In genomic region chr4:129672878-129673449, GRCm38 (mm10) we compare ENCODE assay signal across 8 mouse cellular contexts. TPM values are rescaled to one million over a fixed set of nuclear protein-coding genes. Genes with fewer than 3 reads are reported as not detected.
DNase-seq lines count a peak whose midpoint lies in the region; ATAC-seq and TF ChIP-seq lines count a peak whose summit lies in the region.

No protein-coding gene starts in this region.

- TF ChIP-seq RAD21 in MEL (IDR thresholded peaks at IDR 0.05; ENCODE audit: low read depth, low read length), result no peak

- no peak for DNase-seq in heart, embryonic 10.5 days (ENCODE audit: low spot score)
- no peak for DNase-seq in heart, postnatal 36 days
- no peak for DNase-seq in MEL (ENCODE audit: low read depth, low spot score)
- DNase-seq in hindbrain, embryonic 11.5 days (ENCODE audit: low spot score), result no peak
- no peak for DNase-seq in frontal cortex, postnatal 10 days (ENCODE audit: low spot score in 2 of 2)
- no peak for DNase-seq in adrenal gland, adult 18-20 months (ENCODE audit: low spot score in 2 of 2)

- H3K27me3 ChIP-seq in heart, embryonic 10.5 days (ENCODE audit: insufficient read depth, poor library complexity, severe bottlenecking), result no peaks in the 10 kb centered on the region
- no peaks in the 10 kb centered on the region for H3K27me3 ChIP-seq in MEL (ENCODE audit: control insufficient read depth in 1 of 2, insufficient read depth in 2 of 2, low read length in 2 of 2)
- H3K27me3 ChIP-seq in hindbrain, embryonic 11.5 days (ENCODE audit: control insufficient read depth, insufficient read depth, low read length), result no peaks in the 10 kb centered on the region

- peak overlapping the region; percentile 98 for H3K27ac ChIP-seq in heart, embryonic 10.5 days
- peak overlapping the region; percentile 26 for H3K27ac ChIP-seq in MEL (ENCODE audit: control insufficient read depth, low read depth, low read length)
- peak overlapping the region; percentile 17; the same call in 1 of the 2 replicates for H3K27ac ChIP-seq in hindbrain, embryonic 11.5 days (ENCODE audit: low read depth, low read length)

- H3K79me2 ChIP-seq in MEL (ENCODE audit: control insufficient read depth, insufficient read depth, low read length, poor library complexity), result peaks cover 22% of the 10 kb centered on the region

- H3K4me2 ChIP-seq in hindbrain, embryonic 11.5 days (replicated peaks; ENCODE audit: low read depth, low read length), result peak overlapping the region; percentile 87

- H3K9me3 ChIP-seq in heart, embryonic 10.5 days, result no peaks in the 10 kb centered on the region
- H3K9me3 ChIP-seq in MEL (replicated peaks; ENCODE audit: insufficient read depth, low read length), result no peaks in the 10 kb centered on the region
- no peaks in the 10 kb centered on the region for H3K9me3 ChIP-seq in hindbrain, embryonic 11.5 days (ENCODE audit: control insufficient read depth, low read length)

- H3K36me3 ChIP-seq in heart, embryonic 10.5 days, result peaks cover 27% of the 10 kb centered on the region
- H3K36me3 ChIP-seq in MEL (ENCODE audit: control insufficient read depth in 1 of 2, insufficient read depth in 2 of 2, low read length in 2 of 2), result peaks cover 0 to 9% of the 10 kb centered on the region in 2 experiments; a peak in 2 of 4 replicates
- 0 out of 2 replicates have a peak, but pooled peaks cover 4% of the 10 kb centered on the region for H3K36me3 ChIP-seq in hindbrain, embryonic 11.5 days (ENCODE audit: control insufficient read depth, insufficient read depth, low read length)

- TF ChIP-seq CTCF in MEL (IDR thresholded peaks at IDR 0.05 in 2 of 3, conservative IDR thresholded peaks at IDR 0.05 in 1 of 3; ENCODE audit: control insufficient read depth in 1 of 3, insufficient read depth in 1 of 3, low read depth in 2 of 3, low read length in 3 of 3, poor library complexity in 1 of 3, severe bottlenecking in 1 of 3), result no peak

- TF ChIP-seq EP300 in MEL (IDR thresholded peaks at IDR 0.05; ENCODE audit: low read depth in 1 of 2, low read length in 2 of 2), result peak; percentile 28 to 48; a peak in 2 of 4 replicates

- 5% methylated on average over 10 of the region's 10 CpGs for WGBS in heart, embryonic 10.5 days
- WGBS in hindbrain, embryonic 11.5 days, result 8% methylated on average over 10 of the region's 10 CpGs

- TF ChIP-seq POLR2A in MEL (IDR thresholded peaks at IDR 0.05; ENCODE audit: control insufficient read depth in 1 of 2, insufficient read depth in 1 of 2, low read depth in 1 of 2, low read length in 2 of 2, poor library complexity in 1 of 2), result no peak

- peaks cover 18% of the 10 kb centered on the region for H3K4me1 ChIP-seq in heart, embryonic 10.5 days
- peaks cover 8 to 11% of the 10 kb centered on the region in 2 experiments for H3K4me1 ChIP-seq in MEL (ENCODE audit: control insufficient read depth in 1 of 2, insufficient read depth in 2 of 2, low read length in 2 of 2)
- H3K4me1 ChIP-seq in hindbrain, embryonic 11.5 days (replicated peaks; ENCODE audit: control insufficient read depth, insufficient read depth, low read length), result no peaks in the 10 kb centered on the region

- H3K4me3 ChIP-seq in heart, embryonic 10.5 days, result peak overlapping the region; percentile 100
- H3K4me3 ChIP-seq in MEL (ENCODE audit: control insufficient read depth in 1 of 2, insufficient read depth in 1 of 2, low read depth in 2 of 2, low read length in 2 of 2), result peak overlapping the region; percentile 77 to 98
- H3K4me3 ChIP-seq in hindbrain, embryonic 11.5 days (ENCODE audit: low read depth, low read length), result peak overlapping the region; percentile 98

- ATAC-seq in hindbrain, embryonic 11.5 days (ENCODE audit: low FRiP score), result peak; percentile 15; the same call in 1 of the 2 replicates
- peak; percentile 35 for ATAC-seq in megakaryocyte-erythroid progenitor cell, adult 5-6 weeks (replicated peaks; ENCODE audit: low FRiP score, low TSS enrichment, poor library complexity, severe bottlenecking)
- no peak; the same call in 1 of the 2 replicates for ATAC-seq in monocyte, adult 5-6 weeks (replicated peaks; ENCODE audit: insufficient number of reproducible peaks, low FRiP score, low TSS enrichment, poor library complexity, severe bottlenecking)

- H3K9ac ChIP-seq in MEL (ENCODE audit: control insufficient read depth, low read depth, low read length, poor library complexity, severe bottlenecking), result peak overlapping the region; percentile 95
- peak overlapping the region; percentile 95 for H3K9ac ChIP-seq in hindbrain, embryonic 11.5 days (ENCODE audit: low read depth, low read length)

- intact Hi-C loops in heart, postnatal 36 days (cut with DNase I), result loop anchor here (1.0 kb wide), 1 partner anchor 23 kb away; the partner anchor contains the start of gene Tmem39b

TF ChIP-seq in MEL, 35 proteins besides CTCF, POLR2A, EP300 and RAD21 (continues in another document):
- TF ChIP-seq CHD1 (IDR thresholded peaks at IDR 0.05; ENCODE audit: low read depth, low read length) (0 out of 2 replicates have a peak, but pooled peaks have one; percentile 36), KAT2A (conservative IDR thresholded peaks at IDR 0.05; ENCODE audit: low read depth, low read length) (no peak), SMC3 (IDR thresholded peaks at IDR 0.05; ENCODE audit: low read depth, low read length) (no peak), TCF12 (IDR thresholded peaks at IDR 0.05; ENCODE audit: low read depth, low read length) (0 out of 2 replicates have a peak, but pooled peaks have one; percentile 28), GABPA (IDR thresholded peaks at IDR 0.05; ENCODE audit: low read depth, low read length) (no peak), MAX (IDR thresholded peaks at IDR 0.05; ENCODE audit: low read length) (no peak)

RNA-seq across cellular contexts. Expression of gene Kpna6, which starts 0.4 kb away (rescaled TPM):
- polyA plus RNA-seq in heart, embryonic 10.5 days (2016; fragmentation: Nextera tagmentation; extraction: Ambion mirVana), result 13.6 and 17.2 TPM in 2 replicates
- 10 to 100 TPM; 63.3 to 73.1 TPM for total RNA-seq in heart, postnatal 36 days (2021)
- total RNA-seq in MEL (2012; rRNA removed), result 15.9 and 18.0 TPM in 2 replicates
- polyA plus RNA-seq in MEL (2012; ENCODE audit: insufficient read depth in 1 of 2, insufficient read length in 2 of 2, low read depth in 1 of 2, low replicate concordance in 2 of 2, missing spikeins in 1 of 2), result 10 to 100 TPM; 19.6 to 66.5 TPM
- polyA plus RNA-seq in hindbrain, embryonic 11.5 days (2014; fragmentation: Nextera tagmentation; extraction: Ambion mirVana), result 13.9 and 15.2 TPM in 2 replicates
- total RNA-seq in megakaryocyte-erythroid progenitor cell, adult 5-6 weeks (2014; fragmentation: Nextera tagmentation), result 36.1 and 38.6 TPM in 2 replicates
- 25.1 and 39.0 TPM in 2 replicates for total RNA-seq in megakaryocyte-erythroid progenitor cell, adult 5-6 weeks (2017)
- total RNA-seq in monocyte, adult 5-6 weeks (2017), result 16.8 to 32.2 TPM (median 18.2 TPM) in 3 replicates
- 10 to 100 TPM; 92.4 to 96.3 TPM for total RNA-seq in adrenal gland, adult 18-20 months (2021)

RNA-seq across cellular contexts. Expression of gene Tmem39b, which starts 23.7 kb away (rescaled TPM):
- 8.2 and 12.2 TPM in 2 replicates for polyA plus RNA-seq in heart, embryonic 10.5 days (2016; fragmentation: Nextera tagmentation; extraction: Ambion mirVana)
- total RNA-seq in heart, postnatal 36 days (2021), result 1 to 10 TPM; 4.1 to 4.7 TPM
- 12.2 and 14.7 TPM in 2 replicates for total RNA-seq in MEL (2012; rRNA removed)
- 10 to 100 TPM; 55.2 to 81.0 TPM for polyA plus RNA-seq in MEL (2012; ENCODE audit: insufficient read depth in 1 of 2, insufficient read length in 2 of 2, low read depth in 1 of 2, low replicate concordance in 2 of 2, missing spikeins in 1 of 2)
- 27.7 and 30.9 TPM in 2 replicates for polyA plus RNA-seq in hindbrain, embryonic 11.5 days (2014; fragmentation: Nextera tagmentation; extraction: Ambion mirVana)
- 26.6 and 31.7 TPM in 2 replicates for total RNA-seq in megakaryocyte-erythroid progenitor cell, adult 5-6 weeks (2014; fragmentation: Nextera tagmentation)
- total RNA-seq in megakaryocyte-erythroid progenitor cell, adult 5-6 weeks (2017), result 6.0 and 7.6 TPM in 2 replicates
- 4.0 to 6.4 TPM (median 4.1 TPM) in 3 replicates for total RNA-seq in monocyte, adult 5-6 weeks (2017)
- total RNA-seq in adrenal gland, adult 18-20 months (2021), result 10 to 100 TPM; 11.7 to 13.0 TPM

RNA-seq across cellular contexts. Expression of gene Txlna, which starts 32.1 kb away (rescaled TPM):
- 71.7 and 72.4 TPM in 2 replicates for polyA plus RNA-seq in heart, embryonic 10.5 days (2016; fragmentation: Nextera tagmentation; extraction: Ambion mirVana)
- 10 to 100 TPM; 23.9 to 32.0 TPM for total RNA-seq in heart, postnatal 36 days (2021)
- 68.0 and 69.5 TPM in 2 replicates for total RNA-seq in MEL (2012; rRNA removed)
- polyA plus RNA-seq in MEL (2012; ENCODE audit: insufficient read depth in 1 of 2, insufficient read length in 2 of 2, low read depth in 1 of 2, low replicate concordance in 2 of 2, missing spikeins in 1 of 2), result 10 to 100 TPM in 1 of 2 experiments, not detected in 1; 68.9 TPM
- polyA plus RNA-seq in hindbrain, embryonic 11.5 days (2014; fragmentation: Nextera tagmentation; extraction: Ambion mirVana), result 96.3 and 101 TPM in 2 replicates
- 48.2 and 49.9 TPM in 2 replicates for total RNA-seq in megakaryocyte-erythroid progenitor cell, adult 5-6 weeks (2014; fragmentation: Nextera tagmentation)
- 81.8 and 103 TPM in 2 replicates for total RNA-seq in megakaryocyte-erythroid progenitor cell, adult 5-6 weeks (2017)
- 27.6 to 67.4 TPM (median 64.4 TPM) in 3 replicates for total RNA-seq in monocyte, adult 5-6 weeks (2017)
- 10 to 100 TPM; 63.5 to 69.2 TPM for total RNA-seq in adrenal gland, adult 18-20 months (2021)

RNA-seq across cellular contexts. Expression of gene Ccdc28b, which starts 49.2 kb away (rescaled TPM):
- 37.1 and 43.0 TPM in 2 replicates for polyA plus RNA-seq in heart, embryonic 10.5 days (2016; fragmentation: Nextera tagmentation; extraction: Ambion mirVana)
- 10 to 100 TPM; 21.1 to 26.9 TPM for total RNA-seq in heart, postnatal 36 days (2021)
- 18.3 and 21.4 TPM in 2 replicates for total RNA-seq in MEL (2012; rRNA removed)
- 10 to 100 TPM in 1 of 2 experiments, not detected in 1; 29.1 TPM for polyA plus RNA-seq in MEL (2012; ENCODE audit: insufficient read depth in 1 of 2, insufficient read length in 2 of 2, low read depth in 1 of 2, low replicate concordance in 2 of 2, missing spikeins in 1 of 2)
- 77.7 and 79.6 TPM in 2 replicates for polyA plus RNA-seq in hindbrain, embryonic 11.5 days (2014; fragmentation: Nextera tagmentation; extraction: Ambion mirVana)
- 31.0 and 63.2 TPM in 2 replicates for total RNA-seq in megakaryocyte-erythroid progenitor cell, adult 5-6 weeks (2014; fragmentation: Nextera tagmentation)
- total RNA-seq in megakaryocyte-erythroid progenitor cell, adult 5-6 weeks (2017), result 26.9 and 54.5 TPM in 2 replicates
- 30.9 to 112 TPM (median 62.0 TPM) in 3 replicates for total RNA-seq in monocyte, adult 5-6 weeks (2017)
- total RNA-seq in adrenal gland, adult 18-20 months (2021), result 10 to 100 TPM; 29.6 to 35.8 TPM

RNA-seq across cellular contexts. Expression of gene Iqcc, which starts 54.1 kb away (rescaled TPM):
- 24.0 and 29.4 TPM in 2 replicates for polyA plus RNA-seq in heart, embryonic 10.5 days (2016; fragmentation: Nextera tagmentation; extraction: Ambion mirVana)
- total RNA-seq in heart, postnatal 36 days (2021), result 10 to 100 TPM; 14.4 to 18.7 TPM
- total RNA-seq in MEL (2012; rRNA removed), result 13.6 and 15.4 TPM in 2 replicates
- polyA plus RNA-seq in MEL (2012; ENCODE audit: insufficient read depth in 1 of 2, insufficient read length in 2 of 2, low read depth in 1 of 2, low replicate concordance in 2 of 2, missing spikeins in 1 of 2), result 10 to 100 TPM in 1 of 2 experiments, not detected in 1; 18.5 TPM
- 25.3 and 25.7 TPM in 2 replicates for polyA plus RNA-seq in hindbrain, embryonic 11.5 days (2014; fragmentation: Nextera tagmentation; extraction: Ambion mirVana)
- total RNA-seq in megakaryocyte-erythroid progenitor cell, adult 5-6 weeks (2014; fragmentation: Nextera tagmentation), result 26.8 and 31.8 TPM in 2 replicates
- 14.6 and 18.7 TPM in 2 replicates for total RNA-seq in megakaryocyte-erythroid progenitor cell, adult 5-6 weeks (2017)
- 13.5 to 20.9 TPM (median 15.1 TPM) in 3 replicates for total RNA-seq in monocyte, adult 5-6 weeks (2017)
- total RNA-seq in adrenal gland, adult 18-20 months (2021), result 10 to 100 TPM; 27.0 to 28.6 TPM

Comparison
In these comparisons a context has a peak if more than half of its experiments do, and no peak if none do; other contexts are left out.
1. H3K27ac ChIP-seq: peak in every context shown above with its lines; median percentile 98 in heart, embryonic 10.5 days; 26 in MEL; 17 in hindbrain, embryonic 11.5 days.